ENCODE assay signal across 12 mouse cellular contexts in the genomic region with DNA sequence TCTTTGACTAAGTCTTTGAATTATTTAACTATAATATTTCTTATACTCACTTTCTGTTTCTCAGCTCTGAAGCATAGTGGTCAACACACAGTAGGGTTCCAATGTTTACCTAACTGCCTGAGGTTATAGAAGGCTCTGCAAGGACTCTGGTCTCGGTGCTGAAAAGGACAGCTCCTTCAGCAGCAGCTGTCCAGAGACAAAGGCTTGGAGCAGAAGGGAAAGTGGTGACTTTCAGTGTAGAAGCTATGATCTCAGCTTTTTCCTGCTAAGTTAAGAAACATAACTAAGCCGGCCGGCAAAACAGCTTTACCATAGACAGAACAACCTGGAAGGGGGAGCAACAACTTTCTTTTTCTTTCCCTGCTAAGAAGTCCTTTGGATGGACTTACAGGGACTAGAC. TPM values are rescaled to one million over a fixed set of nuclear protein-coding genes. Genes with fewer than 3 reads are reported as not detected.
A peak's percentile ranks its signal among the peaks of the same experiment; 100 is the strongest.
DNase-seq lines count a peak whose midpoint lies in the region; ATAC-seq lines count a peak whose summit lies in the region.
"Had no signal": no experiment of that assay in that cellular context is flagged by ENCODE, and none has a peak within 500 bp of the region (broad histone marks: within the 10 kb centered on the region; RNA-seq: fewer than 3 reads in every experiment).

No protein-coding gene starts in this region.

- no peak overlapping the region for H3K4me2 ChIP-seq in liver, embryonic 11.5 days
- H3K4me2 ChIP-seq: embryonic facial prominence, embryonic 12.5 days; hindbrain, embryonic 15.5 days; neural tube, embryonic 13.5 days had no signal

- H3K27ac ChIP-seq in liver, embryonic 11.5 days (ENCODE audit: low read depth, low read length), result no peak overlapping the region
- H3K27ac ChIP-seq: embryonic facial prominence, embryonic 12.5 days; hindbrain, embryonic 15.5 days; neural tube, embryonic 13.5 days had no signal

- ATAC-seq in CD4-positive, CD25-positive, alpha-beta regulatory T cell, adult 4 months, result no peak
- no peak for ATAC-seq in erythroblast, adult 5-6 weeks (replicated peaks; ENCODE audit: low FRiP score, poor library complexity, severe bottlenecking)
- ATAC-seq in liver, embryonic 11.5 days (replicated peaks; ENCODE audit: low FRiP score), result no peak

- peaks cover 6% of the 10 kb centered on the region for H3K4me1 ChIP-seq in liver, embryonic 11.5 days (replicated peaks; ENCODE audit: control insufficient read depth, insufficient read depth, low read length)
- H3K4me1 ChIP-seq: embryonic facial prominence, embryonic 12.5 days had no signal

- H3K9me3 ChIP-seq in liver, embryonic 11.5 days (ENCODE audit: control insufficient read depth, low read length), result no peaks in the 10 kb centered on the region
- H3K9me3 ChIP-seq: embryonic facial prominence, embryonic 12.5 days; hindbrain, embryonic 15.5 days; neural tube, embryonic 13.5 days had no signal

- no peak overlapping the region for H3K9ac ChIP-seq in liver, embryonic 11.5 days (ENCODE audit: low read depth, low read length)
- H3K9ac ChIP-seq: embryonic facial prominence, embryonic 12.5 days; hindbrain, embryonic 15.5 days; neural tube, embryonic 13.5 days had no signal

- H3K36me3 ChIP-seq in liver, embryonic 11.5 days (ENCODE audit: control insufficient read depth, insufficient read depth, low read length), result no peaks in the 10 kb centered on the region
- H3K36me3 ChIP-seq: embryonic facial prominence, embryonic 12.5 days had no signal

- H3K27me3 ChIP-seq in liver, embryonic 11.5 days (replicated peaks; ENCODE audit: control insufficient read depth, insufficient read depth, low read length), result peaks cover 25% of the 10 kb centered on the region
- H3K27me3 ChIP-seq: hindbrain, embryonic 15.5 days had no signal

- 35% methylated on average over 3 of the region's 3 CpGs for WGBS in liver, embryonic 11.5 days

- H3K4me3 ChIP-seq in liver, embryonic 11.5 days (ENCODE audit: low read depth, low read length), result no peak overlapping the region
- H3K4me3 ChIP-seq: embryonic facial prominence, embryonic 12.5 days; hindbrain, embryonic 15.5 days; neural tube, embryonic 13.5 days had no signal

- DNase-seq in CD4-positive, CD25-positive, alpha-beta regulatory T cell, adult 2 months (ENCODE audit: low read depth, low spot score), result peak; percentile 15
- DNase-seq in kidney, postnatal 4 days, result peak; percentile 64 to 67
- no peak for DNase-seq in kidney, adult 18-20 months
- peak; percentile 60 for DNase-seq in adipocyte (ENCODE audit: low spot score)
- DNase-seq in lung, postnatal 14 days, result peak; percentile 26
- DNase-seq in liver, embryonic 11.5 days (ENCODE audit: low spot score), result no peak
- DNase-seq: layer of hippocampus, postnatal 36 days had no signal

RNA-seq across cellular contexts. Expression of a gene that starts 4.8 kb away (rescaled TPM):
- under 1 TPM; 0.19 to 0.22 TPM for polyA plus RNA-seq in CD4-positive, CD25-positive, alpha-beta regulatory T cell, adult 4 months (2017; shearing (Covaris generic))
- 0.58 and 4.8 TPM in 2 replicates for total RNA-seq in erythroblast, adult 5-6 weeks (2015; ENCODE audit: low replicate concordance)
- 1.5 and 1.6 TPM in 2 replicates for total RNA-seq in erythroblast, adult 5-6 weeks (2017; ENCODE audit: low replicate concordance)
- 0.13 and 0.32 TPM in 2 replicates for polyA plus RNA-seq in liver, embryonic 11.5 days (2014; fragmentation: Nextera tagmentation; extraction: Ambion mirVana)

Comparison
In these comparisons a context has a peak if more than half of its experiments do, and no peak if none do; other contexts are left out.
1. DNase-seq: peak in CD4-positive, CD25-positive, alpha-beta regulatory T cell, adult 2 months (single experiment), kidney, postnatal 4 days (2 of 2), adipocyte (single experiment) and lung, postnatal 14 days (single experiment); none in kidney, adult 18-20 months (single experiment) and liver, embryonic 11.5 days (single experiment).